Mouse (Mus musculus) embryonic fibroblast, embryonic 13.5 days (primary cell): Measurements from ENCODE around the gene Rlbp1. TPM values are rescaled to one million over a fixed set of nuclear protein-coding genes. Genes with fewer than 3 reads are reported as not detected.

ENCODE experiments used
- H3K27ac ChIP-seq: 2 replicates; pipeline ENCODE4 v1.5.1; 2012; ENCODE audit warnings: low read length, control low read depth, inconsistent platforms; ENCODE audit not compliant: insufficient read depth
- H3K4me1 ChIP-seq: 2 replicates; pipeline ENCODE4 v1.6.1; 2011; ENCODE audit warnings: low read length; ENCODE audit not compliant: control insufficient read depth, insufficient read depth
- H3K4me3 ChIP-seq: 2 replicates; pipeline ENCODE4 v1.5.1; 2011; ENCODE audit warnings: mild to moderate bottlenecking, control low read depth, low read length; ENCODE audit not compliant: insufficient read depth
- CTCF ChIP-seq: IDR thresholded peaks from 2 replicates; pipeline ENCODE4 v1.5.1; 2011; ENCODE audit warnings: mild to moderate bottlenecking, control low read depth, low read length, moderate library complexity, borderline replicate concordance; ENCODE audit not compliant: insufficient read depth
- POLR2A ChIP-seq: IDR thresholded peaks from 2 replicates; pipeline ENCODE4 v1.6.1; 2011; ENCODE audit warnings: low read depth, mild to moderate bottlenecking, control low read depth, low read length, moderate library complexity
- polyA plus RNA-seq: library from polyadenylated mRNA; stranded (reverse); fragments of >200 nt; gene quantifications from 2 replicates; pipeline ENCODE4 v1.2.4, GENCODE M21; 2011; ENCODE audit warnings: low read depth; ENCODE audit not compliant: missing spikeins, insufficient read length

Rlbp1 gene
- polyA plus RNA-seq: not detected in 2 replicates

DNA sequence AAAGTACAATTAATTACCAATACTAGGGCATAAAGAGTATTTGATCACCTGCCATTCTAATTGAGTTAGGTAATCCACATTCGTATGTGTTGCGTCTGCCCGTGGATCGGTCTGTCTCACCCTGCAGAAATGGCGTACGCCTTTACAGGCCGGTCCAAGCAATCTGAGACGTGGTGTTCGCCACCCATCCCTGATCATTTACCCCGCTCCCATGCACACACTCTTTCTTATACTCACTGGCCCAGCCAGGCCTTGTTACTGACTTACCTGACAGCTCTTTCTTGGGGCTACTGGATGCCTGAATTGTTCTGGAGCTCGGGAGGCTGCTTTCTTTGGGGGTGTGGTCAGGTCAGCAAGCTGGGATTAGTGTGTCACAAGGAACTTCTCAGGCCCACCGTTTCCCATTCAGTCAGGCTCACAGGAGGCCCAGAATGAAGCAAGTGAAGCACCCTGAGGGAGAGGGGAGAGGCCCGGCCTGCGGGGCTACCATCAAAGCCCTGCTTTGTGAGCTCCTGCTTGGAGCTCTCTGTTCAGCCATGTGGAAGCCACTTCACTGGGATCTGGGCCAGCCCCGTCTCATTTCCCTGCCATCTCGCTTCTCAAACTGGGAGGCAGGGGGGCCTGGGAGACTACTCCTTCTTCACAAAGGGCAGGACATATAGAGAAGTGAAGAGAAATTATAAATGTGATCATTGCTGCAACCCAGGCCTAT lies at the start of gene Rlbp1:
Rlbp1 (minus strand) TSS at position 627 of the 712 bp plus-strand sequence.
- TF ChIP-seq POLR2A (no peak), CTCF (no peak)
- H3K4me1 ChIP-seq: no peaks in the 10 kb centered on the region
- H3K4me3 ChIP-seq: no peak within 1 kb of the TSS
- H3K27ac ChIP-seq: no peak within 1 kb of the TSS

DNA sequence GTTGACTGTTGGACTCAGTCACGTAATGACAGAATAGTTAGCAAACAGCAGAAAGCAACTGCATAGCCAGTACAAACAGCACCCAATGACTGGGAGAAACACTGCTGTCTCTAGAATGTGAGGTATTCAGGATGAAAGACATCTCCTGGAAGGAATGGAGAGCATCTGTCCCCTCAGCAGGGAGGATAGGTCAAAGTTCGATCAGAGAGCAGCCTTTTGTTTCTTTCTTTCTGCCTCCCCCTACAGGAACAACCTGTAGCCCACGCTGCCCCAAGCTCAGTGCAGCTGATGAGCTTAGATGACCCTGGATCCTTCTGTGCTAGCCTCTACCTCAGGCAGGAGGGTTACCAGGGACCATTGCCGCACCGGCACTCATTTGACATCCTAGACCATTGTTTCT lies 41.4 kb upstream of the Rlbp1 start:
- Histone ChIP-seq H3K27ac (no peak overlapping the region), H3K4me1 (no peaks in the 10 kb centered on the region), H3K4me3 (no peak overlapping the region)
- TF ChIP-seq CTCF: no peak
- TF ChIP-seq POLR2A: no peak

GRCm38 (mm10) chr7:79425804-79426203 lies 39.0 kb upstream of the Rlbp1 start:
- Histone ChIP-seq H3K4me1 (no peaks in the 10 kb centered on the region), H3K27ac (no peak overlapping the region), H3K4me3 (no peak overlapping the region)
- TF ChIP-seq CTCF (no peak), POLR2A (no peak)

DNA sequence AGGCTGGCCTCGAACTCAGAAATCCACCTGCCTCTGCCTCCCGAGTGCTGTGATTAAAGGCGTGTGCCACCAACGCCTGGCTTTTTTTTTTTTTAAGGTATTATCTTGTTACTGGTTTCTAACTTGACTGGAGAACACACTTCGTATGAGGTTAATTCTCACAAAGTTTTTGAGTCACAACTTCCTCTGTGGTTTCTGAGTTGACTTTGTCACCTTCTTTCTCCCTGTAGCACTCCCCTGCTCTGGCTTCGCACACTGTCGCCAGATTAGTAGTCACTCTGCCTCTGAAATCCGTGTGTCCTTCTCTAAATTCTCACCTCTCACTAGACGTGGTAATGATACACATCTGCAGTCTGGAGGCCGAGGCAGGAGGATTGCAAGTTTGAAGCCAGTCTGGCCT lies 36.0 kb upstream of the Rlbp1 start:
- no peak overlapping the region for H3K4me3 ChIP-seq
- no peaks in the 10 kb centered on the region for H3K4me1 ChIP-seq
- TF ChIP-seq CTCF: no peak
- no peak for TF ChIP-seq POLR2A
- no peak overlapping the region for H3K27ac ChIP-seq

DNA sequence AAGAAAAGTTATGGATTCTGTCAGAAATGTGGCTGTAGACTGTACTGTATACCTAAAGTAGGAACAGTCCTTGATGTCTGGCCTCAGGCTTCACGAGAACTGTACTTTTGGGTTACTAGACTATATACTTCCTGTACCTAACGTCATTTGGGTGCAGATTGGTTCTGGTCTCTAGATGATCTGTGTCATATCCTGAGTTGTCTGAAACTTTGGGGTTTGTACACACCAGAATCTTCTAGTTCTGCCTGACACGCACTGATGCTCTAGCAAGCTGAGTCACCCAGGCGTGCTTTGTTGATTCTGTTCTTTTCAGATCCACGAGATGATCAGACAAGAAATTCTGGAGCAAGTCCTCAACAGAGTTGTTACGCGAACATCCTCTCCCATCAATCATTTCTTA lies 33.1 kb upstream of the Rlbp1 start:
- no peak overlapping the region for H3K27ac ChIP-seq
- no peak overlapping the region for H3K4me3 ChIP-seq
- no peaks in the 10 kb centered on the region for H3K4me1 ChIP-seq
- no peak for TF ChIP-seq CTCF
- no peak for TF ChIP-seq POLR2A

DNA sequence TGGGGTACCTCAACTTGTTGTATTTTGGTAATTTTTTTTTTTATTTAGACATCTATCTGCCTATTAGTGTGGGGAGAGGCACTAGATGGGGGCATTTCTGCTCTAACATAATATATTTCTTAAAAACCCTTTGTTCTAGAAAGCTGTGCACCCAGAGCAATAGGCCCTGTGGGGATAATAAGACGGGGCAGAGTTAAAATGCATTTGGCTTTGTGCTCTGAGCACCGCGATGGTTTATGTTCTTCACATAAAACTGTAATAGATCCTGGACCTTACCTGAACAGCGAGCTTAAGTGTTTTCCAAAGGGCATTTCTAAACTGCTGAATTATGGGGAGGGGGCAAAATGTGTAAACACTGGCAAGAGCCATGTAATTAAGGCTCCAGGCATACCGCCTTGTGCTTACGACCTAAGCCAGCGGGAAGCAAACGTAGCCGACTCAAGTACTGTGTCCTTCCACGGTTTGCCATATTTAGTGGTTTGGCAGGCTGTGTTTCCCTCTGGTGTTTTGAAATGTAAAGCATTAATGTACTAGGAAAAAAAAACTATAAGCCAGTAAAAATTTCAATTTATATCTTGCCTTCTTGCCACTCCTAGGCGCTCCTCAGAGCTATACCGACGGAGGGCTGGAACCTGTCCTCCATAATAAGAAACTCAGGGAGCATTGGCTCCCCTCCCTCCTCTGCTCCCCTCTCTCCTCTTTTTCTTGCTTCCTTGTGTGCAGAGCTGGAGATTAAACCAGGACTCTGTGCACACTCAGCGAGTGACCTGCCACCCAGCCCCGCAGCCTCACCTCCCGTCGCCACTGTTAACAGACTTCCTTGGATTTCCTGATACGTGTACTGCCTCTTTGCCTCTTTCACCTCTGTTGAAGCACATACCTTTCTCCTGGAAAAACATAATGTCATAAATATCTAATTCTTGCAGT lies 27.9 kb upstream of the Rlbp1 start:
- H3K4me1 ChIP-seq: no peaks in the 10 kb centered on the region
- no peak for TF ChIP-seq POLR2A
- no peak for TF ChIP-seq CTCF
- no peak overlapping the region for H3K27ac ChIP-seq
- no peak overlapping the region for H3K4me3 ChIP-seq

- H3K4me1 ChIP-seq: no peaks in the 10 kb centered on the region
- H3K4me3 ChIP-seq: no peak overlapping the region
- H3K27ac ChIP-seq: no peak overlapping the region
- TF ChIP-seq CTCF (no peak), POLR2A (no peak)
These were observed 13.4 kb upstream of the Rlbp1 start for GRCm38 (mm10) chr7:79400296-79400695.

DNA sequence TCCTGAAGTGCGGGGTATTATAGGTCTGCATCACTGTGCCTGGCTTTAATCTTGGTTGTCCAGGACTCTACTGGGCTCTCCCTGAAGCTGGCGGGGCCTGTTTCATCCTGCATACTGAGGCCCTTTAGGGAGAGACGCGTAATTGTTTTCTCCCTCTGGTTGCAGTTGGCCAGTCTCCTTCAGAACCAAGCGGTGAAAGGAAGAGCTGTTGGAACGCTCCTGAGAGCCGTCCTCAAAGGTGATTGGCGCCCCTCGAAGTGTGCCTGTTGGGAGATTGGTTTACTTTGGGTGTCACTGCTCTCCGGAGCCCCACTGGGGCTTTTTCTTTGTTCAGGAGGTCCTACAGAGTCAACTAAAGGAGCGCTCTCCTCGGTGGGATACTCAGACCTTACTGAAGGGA lies 12.1 kb upstream of the Rlbp1 start:
- no peak for TF ChIP-seq POLR2A
- TF ChIP-seq CTCF: no peak
- Histone ChIP-seq H3K27ac (no peak overlapping the region), H3K4me1 (no peaks in the 10 kb centered on the region), H3K4me3 (no peak overlapping the region)

DNA sequence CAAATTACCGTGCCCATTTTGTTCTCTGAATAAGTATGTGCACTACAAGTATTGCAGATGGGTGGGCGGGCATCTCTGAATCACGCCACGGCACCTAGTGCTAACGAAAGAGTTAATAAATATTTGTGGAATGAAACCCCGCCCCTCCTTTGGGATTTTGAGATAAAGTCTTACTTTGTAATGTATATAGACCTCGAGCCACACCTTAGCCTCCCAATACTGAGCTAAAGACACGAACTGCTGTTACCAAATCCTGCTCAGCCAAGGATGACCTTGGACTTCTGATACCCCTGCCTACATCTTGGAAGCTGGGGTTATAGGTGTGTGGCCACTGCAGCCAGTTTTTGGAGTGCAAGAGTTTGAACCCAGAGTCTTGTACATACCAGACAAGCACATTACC lies 11.6 kb upstream of the Rlbp1 start:
- no peaks in the 10 kb centered on the region for H3K4me1 ChIP-seq
- H3K27ac ChIP-seq: no peak overlapping the region
- TF ChIP-seq POLR2A (no peak), CTCF (no peak)
- H3K4me3 ChIP-seq: no peak overlapping the region

DNA sequence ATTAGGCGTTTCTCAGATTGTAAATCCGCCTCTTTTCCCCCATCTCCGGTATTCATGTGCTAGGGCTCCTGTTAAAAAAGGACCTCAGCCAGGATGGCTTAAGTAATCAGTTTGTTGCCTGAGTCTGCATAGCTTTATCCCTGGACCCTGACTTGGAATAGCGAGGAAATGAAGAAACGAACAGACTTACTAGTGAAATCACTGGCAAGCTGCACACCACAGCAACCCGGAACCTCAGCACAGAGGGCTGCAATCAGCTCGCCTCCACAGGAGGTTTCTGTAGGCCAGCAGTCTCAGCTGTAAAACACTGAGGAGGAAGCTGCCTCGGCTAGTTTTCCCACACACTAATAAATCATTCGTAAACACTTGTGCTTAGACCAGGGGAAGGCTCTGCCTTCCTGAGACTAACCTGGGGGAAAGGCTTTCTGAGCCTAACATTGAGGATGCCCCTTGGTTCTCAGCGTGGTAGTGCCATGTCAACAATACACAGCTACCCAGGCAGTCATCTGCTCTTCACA lies 10.7 kb upstream of the Rlbp1 start:
- Histone ChIP-seq H3K27ac (no peak overlapping the region), H3K4me3 (no peak overlapping the region), H3K4me1 (no peaks in the 10 kb centered on the region)
- TF ChIP-seq CTCF (no peak), POLR2A (no peak)
